Mouse (Mus musculus) MEL (cell line): ENCODE results near the gene Rc3h2. TPM values are rescaled to one million over a fixed set of nuclear protein-coding genes. Genes with fewer than 3 reads are reported as not detected.

ENCODE experiments used
- DNase-seq: peaks from one replicate; pipeline ENCODE4 v3.0.0; 2011; ENCODE audit warnings: low read depth, low spot score
- H3K27ac ChIP-seq: 2 replicates; pipeline ENCODE4 v1.5.1; 2012; ENCODE audit warnings: low read depth, mild to moderate bottlenecking, control low read depth, low read length, moderate library complexity; ENCODE audit not compliant: control insufficient read depth
- H3K27me3 ChIP-seq, 2 experiments: fragments of 150-350 bp in 1 of 2; sonication (generic) in 1 of 2; 2 replicates each; pipeline ENCODE4 v1.6.1; 2012; ENCODE audit warnings: low read length in 2 of 2, mild to moderate bottlenecking in 2 of 2, improper control_type of control experiment in 1 of 2, moderate library complexity in 1 of 2; ENCODE audit not compliant: insufficient read depth in 2 of 2, control insufficient read depth in 1 of 2
- H3K36me3 ChIP-seq, 2 experiments: 2 replicates each; pipeline ENCODE4 v1.6.1; 2012 to 2014; ENCODE audit warnings: low read length in 2 of 2, improper control_type of control experiment in 1 of 2, inconsistent platforms in 1 of 2, mild to moderate bottlenecking in 1 of 2; ENCODE audit not compliant: insufficient read depth in 2 of 2, control insufficient read depth in 1 of 2
- H3K4me1 ChIP-seq, 2 experiments: fragments of 150-350 bp in 1 of 2; sonication (generic) in 1 of 2; 2 replicates each; pipeline ENCODE4 v1.6.1; 2012; ENCODE audit warnings: low read length in 2 of 2, improper control_type of control experiment in 1 of 2, mild to moderate bottlenecking in 1 of 2; ENCODE audit not compliant: insufficient read depth in 2 of 2, control insufficient read depth in 1 of 2
- H3K4me3 ChIP-seq, 2 experiments: fragments of 150-350 bp in 1 of 2; sonication (generic) in 1 of 2; 2 replicates each; pipeline ENCODE4 v1.5.1; 2012; ENCODE audit warnings: low read depth in 2 of 2, low read length in 2 of 2, mild to moderate bottlenecking in 2 of 2, moderate library complexity in 2 of 2, control low read depth in 1 of 2, improper control_type of control experiment in 1 of 2; ENCODE audit not compliant: control insufficient read depth in 1 of 2, insufficient read depth in 1 of 2
- H3K79me2 ChIP-seq: 2 replicates; pipeline ENCODE4 v1.6.1; 2012; ENCODE audit warnings: mild to moderate bottlenecking, low read length, moderate library complexity; ENCODE audit not compliant: control insufficient read depth, poor library complexity, insufficient read depth
- H3K9ac ChIP-seq: 2 replicates; pipeline ENCODE4 v1.6.1; 2012; ENCODE audit warnings: low read depth, mild to moderate bottlenecking, control low read depth, low read length, moderate library complexity; ENCODE audit not compliant: control insufficient read depth, poor library complexity, severe bottlenecking
- H3K9me3 ChIP-seq: fragments of 150-350 bp; sonication (generic); replicated peaks from 2 replicates; pipeline ENCODE4 v1.6.1; 2012; ENCODE audit warnings: mild to moderate bottlenecking, low read length, improper control_type of control experiment, moderate library complexity; ENCODE audit not compliant: insufficient read depth
- CHD2 ChIP-seq: IDR thresholded peaks from 2 replicates; pipeline ENCODE4 v1.6.1; 2011; ENCODE audit warnings: low read length, improper control_type of control experiment
- CTCF ChIP-seq, 3 experiments: IDR thresholded peaks in 2 of 3; conservative IDR thresholded peaks in 1 of 3; 2 replicates each; pipeline ENCODE4 v1.5.1; 2011 to 2012; ENCODE audit warnings: low read length in 3 of 3, low read depth in 2 of 3, mild to moderate bottlenecking in 2 of 3, improper control_type of control experiment in 1 of 3, inconsistent platforms in 1 of 3, mixed read lengths in 1 of 3, moderate library complexity in 1 of 3; ENCODE audit not compliant: control insufficient read depth in 1 of 3, insufficient read depth in 1 of 3, poor library complexity in 1 of 3, severe bottlenecking in 1 of 3
- ETS1 ChIP-seq: IDR thresholded peaks from 2 replicates; pipeline ENCODE4 v1.6.1; 2012; ENCODE audit warnings: low read depth, mild to moderate bottlenecking, inconsistent platforms, low read length, improper control_type of control experiment, moderate library complexity
- HCFC1 ChIP-seq: IDR thresholded peaks from 2 replicates; pipeline ENCODE4 v1.6.1; 2012; ENCODE audit warnings: low read depth, mild to moderate bottlenecking, inconsistent platforms, low read length, improper control_type of control experiment, moderate library complexity
- MAZ ChIP-seq: IDR thresholded peaks from 2 replicates; pipeline ENCODE4 v1.6.1; 2012; ENCODE audit warnings: low read depth, mild to moderate bottlenecking, inconsistent platforms, low read length, improper control_type of control experiment
- MEF2A ChIP-seq: IDR thresholded peaks from 2 replicates; pipeline ENCODE4 v1.6.1; 2014; ENCODE audit warnings: low read depth, mild to moderate bottlenecking, inconsistent platforms, low read length, improper control_type of control experiment; ENCODE audit not compliant: poor library complexity, insufficient replicate concordance, severe bottlenecking; ENCODE audit errors: extremely low read depth
- MYB ChIP-seq: IDR thresholded peaks from 2 replicates; pipeline ENCODE4 v1.6.1; 2011; ENCODE audit warnings: mild to moderate bottlenecking, low read depth, low read length, improper control_type of control experiment
- MYC ChIP-seq: IDR thresholded peaks from 2 replicates; pipeline ENCODE4 v1.6.1; 2011; ENCODE audit warnings: low read depth, mild to moderate bottlenecking, low read length, improper control_type of control experiment, moderate library complexity
- NELFE ChIP-seq: IDR thresholded peaks from 2 replicates; pipeline ENCODE4 v1.6.1; 2011; ENCODE audit warnings: low read depth, low read length, improper control_type of control experiment
- NRF1 ChIP-seq: IDR thresholded peaks from 2 replicates; pipeline ENCODE4 v1.6.1; 2014; ENCODE audit warnings: low read depth, mild to moderate bottlenecking, inconsistent platforms, low read length, improper control_type of control experiment, moderate library complexity; ENCODE audit not compliant: poor library complexity, insufficient read depth, severe bottlenecking
- POLR2A ChIP-seq, 2 experiments: IDR thresholded peaks; 2 replicates each; pipeline ENCODE4 v1.6.1; 2011 to 2012; ENCODE audit warnings: low read length in 2 of 2, mild to moderate bottlenecking in 2 of 2, control low read depth in 1 of 2, improper control_type of control experiment in 1 of 2, low read depth in 1 of 2, moderate library complexity in 1 of 2; ENCODE audit not compliant: control insufficient read depth in 1 of 2, insufficient read depth in 1 of 2, poor library complexity in 1 of 2
- POLR2AphosphoS2 ChIP-seq: IDR thresholded peaks from 2 replicates; pipeline ENCODE4 v1.6.1; 2011; ENCODE audit warnings: low read length, improper control_type of control experiment
- RCOR1 ChIP-seq: IDR thresholded peaks from 2 replicates; pipeline ENCODE4 v1.6.1; 2012; ENCODE audit warnings: low read depth, mild to moderate bottlenecking, inconsistent platforms, low read length, improper control_type of control experiment
- SIN3A ChIP-seq: IDR thresholded peaks from 2 replicates; pipeline ENCODE4 v1.6.1; 2012; ENCODE audit warnings: low read length, improper control_type of control experiment, inconsistent platforms
- TBP ChIP-seq: IDR thresholded peaks from 2 replicates; pipeline ENCODE4 v1.8.0; 2011; ENCODE audit warnings: low read depth, low read length, improper control_type of control experiment
- TCF12 ChIP-seq: IDR thresholded peaks from 2 replicates; pipeline ENCODE4 v1.6.1; 2014; ENCODE audit warnings: low read depth, mild to moderate bottlenecking, inconsistent platforms, low read length, improper control_type of control experiment, moderate library complexity
- UBTF ChIP-seq: IDR thresholded peaks from 2 replicates; pipeline ENCODE4 v1.6.1; 2012; ENCODE audit warnings: low read depth, mild to moderate bottlenecking, inconsistent platforms, low read length, improper control_type of control experiment, moderate library complexity, borderline replicate concordance; ENCODE audit not compliant: insufficient read depth
- USF1 ChIP-seq: IDR thresholded peaks from 2 replicates; pipeline ENCODE4 v1.6.1; 2014; ENCODE audit warnings: low read depth, mild to moderate bottlenecking, inconsistent platforms, low read length, improper control_type of control experiment, moderate library complexity
- polyA plus RNA-seq, 2 experiments: library from polyadenylated mRNA; stranded (reverse) in 1 of 2; unstranded in 1 of 2; fragments of >175 nt in 1 of 2; fragments of >200 nt in 1 of 2; gene quantifications; 2 replicates each; pipeline versions ENCODE4 v1.2.1 to v1.2.4; 2012; ENCODE audit warnings: low replicate concordance in 2 of 2, low read depth in 1 of 2; ENCODE audit not compliant: insufficient read length in 2 of 2, insufficient read depth in 1 of 2, missing spikeins in 1 of 2
- total RNA-seq: library from RNA; depleted of rRNA; stranded (reverse); fragments of 300-350 nt; gene quantifications from 2 replicates; pipeline ENCODE4 v1.2.3, GENCODE M21; 2012; rRNA removed

Rc3h2 gene
- total RNA-seq: 9.8 and 10.5 TPM in 2 replicates
- 10 to 100 TPM in 1 of 2 experiments, 1 to 10 TPM in 1; 4.1 to 43.5 TPM for polyA plus RNA-seq

- TF ChIP-seq TBP (peak; percentile 71), USF1 (peak; percentile 93), HCFC1 (peak; percentile 78), MYC (no peak), MAZ (peak; percentile 83; the same call in 1 of the 2 replicates), SIN3A (peak; percentile 52), POLR2A (IDR thresholded peaks at IDR 0.05; ENCODE audit: control insufficient read depth in 1 of 2, insufficient read depth in 1 of 2, low read depth in 1 of 2, low read length in 2 of 2, poor library complexity in 1 of 2) (peak; percentile 85 to 88), ETS1 (no peak), RCOR1 (peak; percentile 93), CTCF (IDR thresholded peaks at IDR 0.05 in 2 of 3, conservative IDR thresholded peaks at IDR 0.05 in 1 of 3; ENCODE audit: control insufficient read depth in 1 of 3, insufficient read depth in 1 of 3, low read depth in 2 of 3, low read length in 3 of 3, poor library complexity in 1 of 3, severe bottlenecking in 1 of 3) (0 out of 6 replicates have a peak, but pooled peaks of 1 of the 3 experiments have one; percentile 0), MEF2A (no peak), NRF1 (peak; percentile 48; the same call in 1 of the 2 replicates), CHD2 (peak; percentile 97), TCF12 (peak; percentile 7; the same call in 1 of the 2 replicates), MYB (no peak), UBTF (no peak), NELFE (peak; percentile 82), POLR2AphosphoS2 (peak; percentile 81)
- Histone ChIP-seq H3K27me3 (no peaks in the 10 kb centered on the region), H3K9ac (peak within 1 kb of the TSS; percentile 92), H3K4me3 (peak within 1 kb of the TSS; percentile 72 to 94), H3K79me2 (peaks cover 20% of the 10 kb centered on the region), H3K36me3 (peaks cover 4 to 37% of the 10 kb centered on the region in 2 experiments; a peak in 3 of 4 replicates), H3K9me3 (no peaks in the 10 kb centered on the region), H3K27ac (peak within 1 kb of the TSS; percentile 53), H3K4me1 (peaks cover 5 to 6% of the 10 kb centered on the region in 2 experiments)
- DNase-seq: peak; percentile 98
Measured at GRCm38 (mm10) chr2:37422306-37423304, at the start of gene Rc3h2. Rc3h2 (minus strand) TSS chr2:37422903.
